Mouse (Mus musculus) kidney, postnatal 10 days (tissue): ENCODE measurements at regions not wholly inside any gene's neighbourhood (a gene's known extent, or its start where the extent isn't known, plus 50 kb on each side); places are given as distances from the start of the nearest gene placed in this dataset.

ENCODE experiments used
- DNase-seq: peaks from one replicate; pipeline ENCODE4 v3.0.0; 2021; ENCODE audit warnings: mixed read lengths

DNA sequence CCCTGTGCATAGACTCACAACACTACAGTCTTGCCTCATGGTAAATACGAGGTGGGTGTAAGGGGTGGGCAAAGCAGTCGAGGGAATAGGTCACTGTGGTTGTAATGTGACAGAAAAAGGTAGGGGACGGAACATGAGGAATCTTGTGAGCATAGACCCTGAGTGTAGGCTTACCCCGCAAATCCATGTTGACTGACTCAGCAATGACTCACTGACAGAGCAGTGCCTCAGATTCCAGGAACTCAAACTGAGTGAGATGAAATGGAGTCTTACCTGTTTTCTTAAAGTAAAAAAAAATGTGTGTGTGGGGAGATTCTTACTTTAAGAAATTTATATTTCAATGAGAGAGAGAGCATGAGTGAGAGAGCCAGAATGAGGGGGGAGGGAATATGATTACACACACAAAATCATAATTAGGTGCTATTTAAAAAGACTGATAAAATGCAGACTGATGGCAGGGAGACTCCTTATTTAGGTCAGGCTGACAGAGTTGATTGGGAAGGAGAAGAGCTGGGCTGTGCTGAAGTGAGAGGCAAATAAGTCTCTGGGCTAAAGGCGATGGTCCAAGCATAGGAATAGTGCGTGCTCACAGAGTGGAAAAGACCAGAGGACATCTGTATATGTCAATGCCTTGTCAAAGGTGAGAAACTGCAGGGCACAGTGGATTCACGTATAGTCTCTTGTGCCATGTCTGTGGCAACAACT, 631.0 kb upstream of the Fam160b2 start:
- no peak for DNase-seq

GRCm38 (mm10) chr14:71229955-71230354, 630.3 kb upstream of the Fam160b2 start:
- no peak for DNase-seq

DNA sequence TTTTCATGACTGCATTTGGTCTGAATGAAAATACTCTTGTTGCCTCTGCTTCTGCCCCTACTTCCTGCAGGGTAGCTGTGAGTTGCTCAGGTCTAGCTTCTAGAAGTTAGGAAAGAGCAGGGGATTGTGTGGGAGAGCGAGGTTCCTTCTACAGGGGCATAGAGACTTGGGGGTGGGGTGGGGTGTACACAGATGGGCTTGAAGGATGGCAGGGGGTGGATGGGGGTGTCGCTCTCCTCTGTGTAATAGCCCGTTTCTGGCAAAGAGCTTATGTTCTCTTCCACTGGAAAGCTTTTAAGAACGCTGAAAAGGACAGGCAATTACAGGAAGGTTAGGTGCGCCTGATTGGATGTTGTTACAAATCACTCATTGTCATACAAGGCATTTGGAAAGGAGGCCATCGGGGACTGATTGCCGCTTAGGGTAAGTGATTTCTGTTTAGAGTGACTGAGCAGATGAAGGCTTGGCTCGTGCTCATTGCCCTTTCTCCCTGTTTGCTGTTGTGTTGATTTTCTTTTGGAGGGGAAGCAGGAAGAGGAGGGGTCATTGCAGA, 629.3 kb upstream of the Fam160b2 start:
- DNase-seq = no peak

- DNase-seq = no peak
Observed at GRCm38 (mm10) chr14:71217041-71217440, 617.4 kb upstream of the Fam160b2 start.

DNA sequence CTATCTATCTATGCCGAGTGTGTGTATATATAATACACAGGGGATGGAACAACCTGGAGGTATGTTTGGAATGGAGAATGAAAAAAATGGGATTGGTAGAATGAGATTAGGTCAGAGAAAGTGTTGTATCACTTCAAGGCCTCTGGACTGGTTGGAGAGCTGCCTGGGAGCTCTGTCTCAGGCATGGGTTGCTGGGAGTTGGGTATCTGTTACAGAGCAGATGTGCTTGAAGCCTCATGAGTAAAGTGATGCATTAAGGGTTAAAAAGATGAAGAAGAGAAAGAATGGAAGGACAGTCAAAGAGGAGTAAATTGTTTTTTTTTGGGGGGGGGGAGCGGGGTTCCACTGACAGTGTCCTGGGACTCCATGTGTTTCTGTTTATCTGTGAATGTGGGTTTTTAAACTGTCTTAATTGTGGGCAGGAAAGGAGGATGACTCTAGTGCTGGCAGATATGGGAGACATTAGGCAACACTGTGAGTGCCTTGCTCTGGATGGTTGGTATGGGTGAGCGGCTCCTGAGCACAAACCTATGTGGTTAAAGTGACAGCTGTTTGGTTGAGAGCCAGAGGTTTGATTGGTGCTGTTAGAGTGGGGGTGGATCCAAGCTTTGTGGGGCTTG, 611.8 kb upstream of the Fam160b2 start:
- DNase-seq = no peak

GRCm38 (mm10) chr14:71203459-71203858, 603.8 kb upstream of the Fam160b2 start:
- DNase-seq = no peak

GRCm38 (mm10) chr14:71200917-71201316, 601.3 kb upstream of the Fam160b2 start:
- no peak for DNase-seq

DNA sequence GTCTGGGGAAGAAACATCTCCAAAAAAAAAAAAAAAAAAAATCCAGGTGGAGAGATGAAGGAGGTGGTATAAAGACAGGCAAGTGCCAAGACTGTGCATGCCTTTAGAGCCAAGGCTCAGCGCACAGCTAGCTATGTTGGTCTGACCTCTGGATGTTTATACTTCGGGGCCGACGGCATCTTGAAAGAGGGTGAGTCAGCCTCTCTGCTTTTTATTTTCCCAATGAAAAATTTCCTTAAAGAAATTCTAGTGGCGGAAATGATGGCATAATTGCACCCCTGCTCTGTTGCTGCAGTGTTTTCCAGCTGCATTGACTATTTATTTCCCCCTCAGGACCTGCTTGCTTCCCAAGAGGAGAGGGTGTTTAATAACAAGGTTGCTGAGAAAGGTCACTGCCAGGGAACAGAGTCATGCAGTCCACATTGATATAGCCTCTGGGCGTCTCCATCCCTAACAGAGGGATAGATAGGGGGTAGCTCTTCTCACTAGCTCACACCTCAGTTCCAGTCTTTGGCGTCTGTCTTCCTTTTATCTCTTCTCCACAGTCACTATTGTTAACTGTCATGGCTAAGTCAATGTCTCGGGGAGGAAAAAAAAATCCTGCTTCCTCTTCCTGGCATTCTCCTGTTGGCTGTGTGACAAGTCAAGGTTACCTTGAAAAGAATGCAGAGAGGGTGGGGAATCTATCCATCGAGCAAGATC, 599.7 kb upstream of the Fam160b2 start:
- DNase-seq = no peak

GRCm38 (mm10) chr14:71194219-71194618, 594.6 kb upstream of the Fam160b2 start:
- no peak for DNase-seq

- DNase-seq = no peak
Observed at GRCm38 (mm10) chr14:71192486-71192885, 592.9 kb upstream of the Fam160b2 start.

DNA sequence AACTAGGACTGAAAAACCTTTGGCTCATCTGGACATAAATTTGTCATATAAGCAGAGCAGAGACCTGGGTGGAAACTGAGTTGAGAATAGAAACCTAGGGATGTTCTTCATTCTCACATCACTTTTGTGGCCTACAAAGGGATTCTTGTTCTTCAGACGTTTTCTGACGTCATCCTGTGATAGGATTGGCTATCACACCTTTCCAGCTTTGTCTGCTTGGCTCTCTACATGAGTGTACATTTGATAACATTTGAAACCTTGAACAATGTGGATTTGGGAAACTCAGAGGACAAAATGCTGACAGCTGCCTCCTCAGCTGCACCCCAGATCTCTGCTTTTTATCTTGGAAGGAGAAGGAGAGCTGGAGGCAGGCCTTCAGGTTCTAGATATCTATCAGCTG, 589.7 kb upstream of the Fam160b2 start:
- no peak for DNase-seq

GRCm38 (mm10) chr14:71177341-71177740, 577.7 kb upstream of the Fam160b2 start:
- no peak for DNase-seq

DNA sequence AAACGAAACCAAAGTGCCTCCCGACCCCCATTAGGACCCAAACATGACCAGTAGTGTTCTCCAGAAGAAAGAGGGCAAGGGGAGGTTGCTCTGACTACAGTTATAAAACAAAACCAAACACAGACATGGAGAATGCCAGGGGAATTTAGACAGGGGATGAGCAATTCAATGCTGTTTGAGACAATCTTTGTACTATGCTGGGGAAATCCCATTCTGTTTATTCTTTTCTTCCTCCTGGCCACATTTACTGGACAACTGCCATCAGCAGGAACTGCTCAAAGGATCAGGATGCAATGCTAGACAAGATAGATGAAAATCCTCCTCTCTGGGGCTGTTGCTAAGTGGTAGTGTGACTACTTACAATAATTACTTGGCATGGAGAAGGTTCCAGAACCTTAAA, 574.5 kb upstream of the Fam160b2 start:
- DNase-seq = no peak

- no peak for DNase-seq
Observed at GRCm38 (mm10) chr14:71159556-71159955, 559.9 kb upstream of the Fam160b2 start.

DNA sequence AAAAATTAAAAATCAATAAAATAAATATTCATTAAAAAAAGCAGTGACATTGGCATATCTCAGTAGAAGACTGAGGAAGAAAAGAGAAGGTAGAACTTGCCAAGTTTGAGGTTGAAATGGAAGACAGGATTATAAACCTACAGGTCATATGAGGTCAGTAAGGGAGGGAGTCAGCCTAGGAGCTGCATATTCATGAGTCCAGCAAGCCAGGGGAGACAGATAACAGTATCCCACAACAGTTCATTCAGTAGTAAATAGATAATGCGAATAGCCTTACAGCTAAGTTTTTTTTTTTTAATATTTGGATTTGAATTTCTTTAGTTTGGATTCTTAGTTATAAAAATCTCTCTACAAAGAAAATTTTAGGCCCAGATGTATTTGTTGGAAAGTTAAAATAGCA, 542.8 kb upstream of the Fam160b2 start:
- no peak for DNase-seq

DNA sequence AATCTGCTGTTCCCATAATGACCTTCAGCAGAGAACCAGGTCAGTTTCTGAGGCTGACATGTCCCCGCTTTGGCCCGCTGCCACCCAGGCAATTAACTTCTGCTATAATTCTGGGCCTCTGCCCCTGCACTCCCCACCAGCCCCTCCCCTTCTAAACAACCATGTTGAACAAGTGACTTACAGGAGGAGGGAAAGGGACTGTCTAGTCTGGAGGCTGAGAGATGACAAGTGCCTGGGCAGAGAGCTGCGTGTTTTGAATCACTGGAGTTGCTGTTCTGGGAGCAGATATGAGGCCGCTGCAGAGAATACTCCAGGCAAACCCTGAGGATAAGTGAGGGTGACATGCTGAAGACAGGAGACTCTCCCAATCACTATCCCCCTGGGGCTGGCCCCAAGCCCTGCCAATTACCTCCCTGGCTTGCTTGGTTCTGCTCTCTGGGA, 530.2 kb upstream of the Fam160b2 start:
- peak; percentile 45 for DNase-seq

GRCm38 (mm10) chr14:71128495-71128894, 528.9 kb upstream of the Fam160b2 start:
- DNase-seq = no peak

DNA sequence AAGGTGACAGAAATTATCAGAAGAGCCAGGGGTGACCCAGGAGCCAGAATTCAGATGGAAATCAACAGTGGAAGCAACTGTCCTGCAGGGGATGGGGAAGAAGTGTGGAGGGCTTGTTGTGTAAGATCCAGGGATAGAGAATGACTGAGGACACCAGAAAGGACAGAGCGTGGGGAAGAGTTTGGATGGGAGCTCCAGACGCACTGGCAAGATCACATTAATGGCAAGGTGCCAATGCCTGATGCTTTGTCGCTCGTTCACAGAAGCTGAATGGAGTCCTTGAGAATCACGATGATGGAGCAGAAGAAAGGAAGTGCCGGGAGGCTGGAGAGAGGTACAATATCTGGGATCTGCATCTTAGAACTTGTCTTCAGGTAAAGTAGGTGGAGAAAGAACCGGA, 519.0 kb upstream of the Fam160b2 start:
- no peak for DNase-seq

- no peak for DNase-seq
Observed at GRCm38 (mm10) chr14:71115798-71116432, 516.3 kb upstream of the Fam160b2 start.

DNA sequence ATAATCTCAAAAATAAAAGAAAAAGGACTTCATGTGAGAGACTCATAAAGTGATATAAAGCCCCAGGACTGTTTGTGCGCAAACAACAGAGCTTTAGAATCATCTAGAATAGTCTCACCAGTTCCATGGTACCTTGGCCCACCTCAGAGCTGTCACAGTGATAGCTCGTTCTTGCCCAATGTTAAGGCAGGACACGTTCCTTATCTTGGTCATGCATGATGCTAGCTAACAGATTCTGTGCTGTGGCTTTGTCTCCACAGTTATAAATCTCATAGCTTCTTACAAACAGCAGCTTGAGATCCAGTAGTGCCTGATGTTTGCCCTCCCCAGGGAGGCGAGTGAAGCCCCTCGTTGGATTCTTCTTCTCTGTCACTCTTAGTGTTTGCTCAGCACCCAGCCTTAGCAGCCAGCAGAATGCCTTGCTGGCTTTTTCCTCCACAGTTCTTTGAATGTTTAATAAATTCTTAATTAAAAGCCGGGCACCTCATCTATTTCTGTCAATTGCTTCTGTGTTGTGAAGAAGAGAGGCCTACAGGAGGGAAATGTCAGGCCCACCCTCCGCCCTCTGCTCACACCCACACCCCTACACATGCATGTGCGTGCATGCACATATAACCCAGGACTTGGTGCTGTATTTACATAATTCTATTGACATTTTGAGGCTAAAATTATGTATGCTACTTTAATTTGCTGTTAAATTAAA, 515.6 kb upstream of the Fam160b2 start:
- no peak for DNase-seq

DNA sequence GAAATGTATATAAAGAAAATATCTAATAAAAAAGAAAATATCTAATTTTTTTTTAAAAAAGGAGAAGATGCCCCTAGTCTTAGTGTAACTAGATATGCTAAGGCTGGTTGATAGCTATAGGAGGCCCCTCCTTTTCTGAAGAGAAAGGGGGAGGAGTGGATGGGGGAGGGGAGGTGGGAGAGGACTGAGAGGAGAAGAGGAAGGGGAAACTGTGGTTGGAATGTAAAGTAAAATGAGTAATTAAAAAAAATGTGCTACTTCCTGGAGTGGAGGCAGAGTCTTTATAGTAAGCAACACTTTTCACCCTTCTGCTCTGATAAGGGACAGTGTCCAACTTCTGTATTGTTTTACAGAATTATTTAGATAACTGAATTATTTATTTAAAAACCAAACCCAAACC, 513.6 kb upstream of the Fam160b2 start:
- no peak for DNase-seq

DNA sequence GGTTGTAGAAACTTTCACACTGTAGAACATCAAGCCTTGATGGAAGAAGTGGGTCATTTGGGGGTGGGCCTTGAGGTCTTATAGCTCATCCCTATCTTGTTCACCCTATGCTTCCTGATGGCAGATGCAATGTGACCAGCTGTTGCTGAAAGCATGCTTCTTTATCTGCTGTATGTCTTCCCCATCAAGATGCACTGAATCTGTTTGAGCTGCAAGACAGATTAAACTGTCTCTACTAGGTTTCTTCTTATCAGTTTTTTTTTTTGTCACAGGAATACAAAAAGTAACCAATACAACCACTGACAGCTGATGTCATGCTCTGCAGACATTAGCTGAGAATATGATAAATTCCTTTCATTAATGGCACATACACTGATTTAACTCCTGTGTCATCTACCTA, 505.0 kb upstream of the Fam160b2 start:
- DNase-seq = no peak

- no peak for DNase-seq
Observed at GRCm38 (mm10) chr14:71103955-71104354, 504.3 kb upstream of the Fam160b2 start.
